Mouse (Mus musculus): Measurements from ENCODE around the gene Tbkbp1.
"Not testable (repeated sequence)": the region's sequence is repeated elsewhere in the genome, so short reads cannot be mapped to it uniquely, and the experiment has no call there.

Gene Tbkbp1

DNA sequence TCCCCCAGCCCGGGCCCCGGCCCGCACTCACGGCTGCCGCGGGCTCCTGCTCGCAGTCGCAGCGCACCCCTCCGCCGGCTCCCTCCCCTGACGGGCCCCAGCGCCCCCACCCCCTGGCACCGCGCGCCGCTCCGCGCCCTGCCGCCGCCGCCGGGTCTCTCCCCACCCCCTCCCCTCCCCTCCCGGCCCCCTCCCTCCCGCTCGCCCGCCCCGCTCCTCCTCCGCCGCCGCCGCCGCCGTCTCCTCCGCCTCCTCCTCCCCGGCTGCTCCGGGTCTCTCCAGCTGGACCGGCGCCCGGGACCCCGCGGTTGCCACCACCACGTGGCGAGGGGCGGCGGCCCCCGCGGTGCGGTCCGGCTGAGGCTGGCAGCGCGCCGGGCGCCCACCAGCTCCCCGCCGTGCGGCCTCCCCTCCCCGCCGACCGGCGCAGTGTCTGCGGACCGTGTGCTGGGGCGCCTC lies at the start of gene Tbkbp1:
Gene Tbkbp1 (minus strand): TSS at position 153 of the 459 bp plus-strand sequence.
- no peak for DNase-seq (ENCODE audit: low spot score)

DNA sequence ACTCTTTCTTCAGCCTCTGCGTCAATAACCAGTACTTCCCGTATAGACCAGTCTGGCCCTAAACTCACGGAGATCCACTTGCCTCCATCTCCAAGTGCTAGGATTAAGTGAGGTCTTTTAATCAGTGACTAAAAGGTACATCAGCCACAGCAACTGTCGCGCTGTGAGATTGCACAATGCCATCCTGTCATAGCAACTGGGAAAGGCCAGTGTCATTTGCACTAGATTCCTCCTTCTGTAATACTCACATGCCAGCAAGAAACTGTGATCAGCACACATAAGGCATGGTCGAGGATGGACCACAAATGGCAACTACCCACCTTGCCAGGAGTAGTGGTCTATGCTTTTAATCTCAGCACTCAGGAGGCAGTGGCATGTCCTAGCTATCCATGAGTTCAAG lies 48.2 kb upstream of the Tbkbp1 start:
- DNase-seq (ENCODE audit: low spot score), result no peak

DNA sequence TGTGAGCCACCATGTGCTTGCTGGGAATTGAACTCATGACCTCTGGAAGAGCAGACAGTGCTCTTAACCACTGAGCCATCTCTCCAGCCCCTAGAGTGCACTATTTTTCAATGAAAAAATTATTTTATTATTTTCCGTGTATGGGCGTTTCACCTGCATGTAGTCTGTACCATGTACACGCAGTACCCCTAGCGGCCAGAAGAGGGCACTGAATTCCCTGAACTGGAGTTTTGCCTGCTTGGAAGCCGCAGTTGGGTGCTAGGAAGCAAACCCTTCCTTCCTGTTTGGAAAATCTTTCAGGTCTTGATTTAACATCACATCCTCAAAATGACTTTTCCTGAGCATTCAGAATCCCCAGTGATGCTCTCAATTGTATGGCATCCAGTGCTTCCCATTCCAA lies 47.3 kb upstream of the Tbkbp1 start:
- DNase-seq (ENCODE audit: low spot score), result peak; percentile 55

DNA sequence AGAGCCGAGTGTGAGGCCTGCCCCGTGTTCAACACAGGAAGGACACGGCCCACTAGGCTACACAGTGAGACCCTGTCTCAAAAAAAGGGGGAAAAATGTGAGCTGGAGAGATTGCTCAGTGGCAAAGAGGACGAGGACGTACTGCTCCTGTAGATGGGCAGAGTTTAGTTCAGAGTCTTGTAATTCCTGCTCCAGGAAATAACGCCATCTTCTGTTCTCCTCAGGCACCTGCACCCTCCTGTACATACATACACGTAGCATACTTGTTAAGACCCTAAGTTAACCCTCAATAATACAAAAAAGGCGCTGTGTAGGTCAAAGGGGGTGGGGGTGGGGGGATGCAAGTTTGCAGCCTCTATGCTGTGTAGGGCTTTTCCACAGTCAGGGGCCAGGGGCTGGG lies 45.7 kb upstream of the Tbkbp1 start:
- DNase-seq (ENCODE audit: low spot score), result no peak

DNA sequence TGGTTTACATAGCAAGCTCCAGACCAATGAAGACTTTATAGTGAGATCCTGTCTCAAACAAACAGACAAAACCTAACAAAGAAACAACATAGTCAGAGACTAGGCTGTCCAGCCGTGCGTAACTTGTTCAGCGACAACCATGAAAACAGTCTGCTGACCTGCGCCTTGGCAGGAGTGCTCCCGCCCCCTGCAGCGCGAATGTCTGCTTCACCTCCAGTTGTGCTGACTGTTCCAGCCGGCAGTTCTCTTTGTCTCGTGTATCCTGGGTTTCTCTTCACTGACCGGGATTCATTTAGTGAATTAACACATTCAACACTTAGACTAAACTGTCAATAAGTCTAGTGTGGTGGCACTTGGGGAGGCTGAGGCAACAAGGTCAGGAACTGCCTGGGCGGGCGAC lies 45.2 kb upstream of the Tbkbp1 start:
- no peak for DNase-seq (ENCODE audit: low spot score)

DNA sequence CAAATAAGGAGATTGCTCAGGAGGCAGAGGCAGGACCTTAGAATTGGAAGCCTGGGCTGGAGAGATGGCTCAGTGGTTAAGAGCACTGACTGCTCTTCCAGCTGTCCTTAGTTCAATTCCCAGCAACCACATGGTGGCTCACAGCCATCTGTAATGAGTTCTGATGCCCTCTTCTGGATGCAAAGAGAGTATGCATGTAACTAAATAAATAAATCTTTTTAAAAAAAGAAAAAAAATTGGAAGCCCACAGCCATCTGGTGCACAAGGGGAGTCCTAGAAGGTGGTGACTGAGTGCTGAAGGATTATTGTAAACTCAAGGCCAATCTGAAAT lies 41.3 kb upstream of the Tbkbp1 start:
- DNase-seq (ENCODE audit: low spot score), result no peak

DNA sequence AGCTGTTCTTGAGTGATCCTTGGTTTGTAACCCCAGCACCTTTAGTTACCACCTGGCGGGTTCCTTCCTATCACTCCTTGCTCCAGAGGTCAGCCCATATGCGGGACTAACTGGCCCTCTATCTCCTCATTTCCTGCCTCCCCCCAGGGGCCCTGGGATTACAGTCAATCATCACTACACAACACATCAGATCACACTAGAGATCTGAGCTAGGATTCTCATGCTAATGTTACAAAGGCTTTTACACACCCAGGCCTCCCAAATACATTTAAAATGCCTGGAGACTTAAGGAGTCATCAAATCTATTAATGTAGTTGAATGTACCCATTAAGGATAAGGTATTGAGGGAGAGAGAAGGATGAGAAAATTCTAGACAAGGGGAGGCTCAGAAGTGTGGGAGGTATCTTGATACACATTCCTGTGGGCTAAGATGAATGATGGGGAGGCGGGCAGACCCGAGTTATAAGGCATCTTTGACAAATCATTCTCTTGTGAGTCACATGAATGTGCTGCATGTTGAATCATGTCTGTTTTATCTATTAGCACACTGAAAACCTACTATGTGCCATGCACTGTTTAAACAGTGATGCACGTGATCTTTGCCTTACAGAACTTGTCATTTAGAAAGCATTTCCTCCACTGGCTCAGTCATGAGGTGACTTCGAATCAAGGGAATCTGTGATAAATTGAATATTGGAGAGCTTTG lies 40.8 kb upstream of the Tbkbp1 start:
- no peak for DNase-seq (ENCODE audit: low spot score)

DNA sequence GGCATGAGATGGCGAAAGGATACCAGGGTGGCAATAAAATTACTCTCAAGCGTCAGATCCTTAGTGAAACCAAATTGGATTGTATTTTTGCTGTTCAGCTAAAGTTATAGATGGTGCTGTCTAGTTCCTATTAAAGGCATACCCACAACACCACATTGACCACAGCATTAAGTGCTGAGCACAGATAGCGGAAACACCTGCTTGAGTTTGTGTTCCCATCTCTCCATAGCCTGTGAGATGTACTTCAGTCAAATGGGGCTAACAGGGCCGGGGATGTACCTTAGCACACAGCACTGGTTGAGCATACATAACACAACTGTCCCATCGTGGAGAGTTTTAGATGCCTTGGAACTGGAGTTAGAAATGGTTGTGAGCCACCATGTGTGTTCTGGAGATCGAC lies 39.7 kb upstream of the Tbkbp1 start:
- DNase-seq (ENCODE audit: low spot score), result no peak

DNA sequence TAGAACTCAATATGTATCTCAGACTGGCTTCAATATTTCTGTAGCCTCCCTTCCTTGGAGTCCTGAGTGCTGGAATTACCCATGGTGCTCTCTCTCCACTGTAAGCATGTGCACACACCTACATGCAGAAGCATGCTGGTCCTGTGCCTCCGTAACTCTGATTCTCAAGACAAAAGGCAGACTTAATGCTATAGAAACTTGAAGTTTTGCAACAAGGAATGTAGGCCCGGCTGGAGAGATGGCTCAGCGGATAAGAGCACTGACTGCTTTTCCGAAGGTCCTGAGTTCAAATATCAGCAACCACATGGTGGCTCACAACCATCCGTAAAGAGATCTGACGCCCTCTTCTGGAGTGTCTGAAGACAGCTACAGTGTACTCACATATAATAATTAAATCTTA lies 38.4 kb upstream of the Tbkbp1 start:
- not testable (repeated sequence) for DNase-seq (ENCODE audit: low spot score)

DNA sequence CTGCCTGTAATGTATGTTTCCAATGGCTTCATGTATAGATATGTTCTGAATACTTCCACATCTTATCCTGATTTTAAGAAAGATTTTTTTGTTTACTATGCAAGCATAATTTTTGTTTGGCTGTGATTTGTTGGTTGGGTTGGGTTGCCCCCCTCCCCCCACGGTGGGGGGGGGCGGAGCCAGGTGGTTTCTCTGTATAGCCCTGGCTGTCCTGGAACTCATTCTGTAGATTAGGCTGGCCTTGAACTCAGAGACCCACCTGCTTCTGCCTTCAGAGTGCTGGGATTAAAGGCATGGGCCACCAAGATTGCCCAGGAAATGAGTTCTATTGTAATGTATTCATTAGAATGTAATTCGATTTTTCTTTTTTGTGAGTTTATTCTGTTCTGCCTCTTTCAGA lies 37.9 kb upstream of the Tbkbp1 start:
- DNase-seq (ENCODE audit: low spot score), result no peak

DNA sequence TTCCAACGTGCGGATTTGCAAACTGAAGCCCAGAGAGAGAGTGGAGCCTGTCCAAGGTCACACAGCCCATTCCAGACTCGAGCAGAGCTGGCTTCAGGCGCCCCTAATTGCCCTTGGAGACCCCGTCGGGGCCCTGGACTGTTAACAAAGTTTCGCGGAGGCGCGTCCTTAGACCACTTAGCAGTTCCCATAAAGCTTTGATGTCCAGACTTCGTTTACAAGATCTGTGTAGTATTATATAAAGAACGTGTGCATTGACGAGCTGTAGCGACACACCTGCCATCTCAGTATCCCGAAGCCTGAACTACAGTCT lies 37.3 kb upstream of the Tbkbp1 start:
- DNase-seq (ENCODE audit: low spot score), result no peak

DNA sequence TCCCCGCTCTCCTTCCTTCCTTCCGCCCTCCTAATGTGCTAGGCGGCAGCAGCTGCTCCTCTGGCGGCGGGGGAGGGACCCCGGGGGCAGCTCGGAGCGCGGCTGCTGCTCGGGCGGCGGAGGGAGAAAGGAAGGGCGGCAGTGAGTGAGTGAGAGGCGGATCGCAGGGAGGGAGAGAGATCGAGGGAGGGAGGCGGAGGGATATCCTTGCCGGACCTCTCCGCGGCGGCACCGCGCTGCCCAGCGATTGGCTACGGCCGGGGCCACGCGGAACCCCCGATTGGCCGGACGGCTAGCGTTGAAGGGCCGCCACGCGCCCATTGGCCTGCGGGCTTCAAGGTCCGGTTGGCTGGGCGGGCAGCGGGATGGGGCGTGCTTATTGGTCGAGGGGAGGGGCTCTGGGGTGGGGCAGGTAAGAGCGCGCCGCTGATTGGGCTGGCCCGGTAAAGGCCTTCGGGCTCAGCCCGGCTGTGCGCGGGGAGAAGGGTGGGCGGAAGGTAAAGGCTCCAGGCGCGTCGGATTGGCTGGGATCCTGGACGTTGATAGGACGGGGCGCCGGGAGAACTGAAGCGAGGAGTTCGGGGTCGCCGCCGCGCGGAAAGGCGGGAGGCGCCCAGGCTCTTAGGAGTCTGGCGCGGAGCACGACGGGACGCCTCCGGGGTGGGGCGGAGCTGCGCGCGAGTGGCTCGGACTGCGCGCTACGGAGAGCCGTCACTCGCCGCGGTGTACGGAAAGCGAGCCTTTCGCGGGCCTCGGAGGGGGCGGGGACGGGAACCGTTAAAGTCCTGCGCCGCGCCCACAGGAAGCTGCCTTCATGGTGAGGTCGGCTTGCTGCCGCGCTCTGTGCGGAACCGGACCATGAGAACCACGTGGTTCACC lies 36.7 kb upstream of the Tbkbp1 start, which contains the start of gene Kpnb1:
Gene Kpnb1 (minus strand): TSS at position 118 of the 879 bp plus-strand sequence.
- peak; percentile 97 for DNase-seq (ENCODE audit: low spot score)

DNA sequence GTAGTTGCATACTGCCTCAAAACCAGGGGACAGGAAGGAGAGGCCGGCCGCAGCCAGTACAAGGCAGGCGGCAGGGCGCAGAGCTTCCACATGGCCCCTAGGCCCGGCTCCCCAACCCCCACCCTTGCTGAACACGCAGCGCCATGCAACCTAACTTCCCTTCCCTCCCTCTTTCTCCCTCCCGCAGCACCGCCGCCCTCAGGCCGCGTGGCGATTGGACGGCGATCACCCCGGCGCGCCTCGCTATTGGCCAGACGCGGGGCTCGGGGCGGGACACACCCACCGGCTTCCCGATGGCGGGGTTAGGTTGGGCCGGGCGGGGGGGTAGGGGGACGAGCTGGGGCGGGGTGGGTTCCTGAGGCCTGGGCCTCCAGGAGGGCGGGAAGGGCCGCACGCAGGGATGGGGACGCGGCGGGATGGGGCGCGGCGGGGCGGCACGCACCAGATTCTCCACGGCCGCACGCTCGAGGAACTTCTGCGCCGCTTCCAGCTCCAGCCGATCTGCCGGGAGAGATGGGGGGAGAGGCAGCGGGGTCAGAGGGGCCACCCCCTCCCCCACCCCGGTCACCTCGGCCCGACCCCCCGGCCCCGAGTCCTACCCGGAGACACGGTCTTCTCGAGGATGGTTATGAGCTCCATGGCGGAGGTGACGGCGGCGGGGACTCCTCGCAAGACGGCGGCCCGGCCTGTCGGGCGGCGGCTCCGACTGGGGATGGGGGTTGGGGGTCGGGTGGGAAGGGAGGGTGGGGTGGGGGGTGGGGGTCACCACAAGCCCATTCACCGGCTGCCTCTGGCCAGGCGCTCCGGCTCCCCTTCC lies 35.9 kb upstream of the Tbkbp1 start:
- DNase-seq (ENCODE audit: low spot score), result peak; percentile 96

DNA sequence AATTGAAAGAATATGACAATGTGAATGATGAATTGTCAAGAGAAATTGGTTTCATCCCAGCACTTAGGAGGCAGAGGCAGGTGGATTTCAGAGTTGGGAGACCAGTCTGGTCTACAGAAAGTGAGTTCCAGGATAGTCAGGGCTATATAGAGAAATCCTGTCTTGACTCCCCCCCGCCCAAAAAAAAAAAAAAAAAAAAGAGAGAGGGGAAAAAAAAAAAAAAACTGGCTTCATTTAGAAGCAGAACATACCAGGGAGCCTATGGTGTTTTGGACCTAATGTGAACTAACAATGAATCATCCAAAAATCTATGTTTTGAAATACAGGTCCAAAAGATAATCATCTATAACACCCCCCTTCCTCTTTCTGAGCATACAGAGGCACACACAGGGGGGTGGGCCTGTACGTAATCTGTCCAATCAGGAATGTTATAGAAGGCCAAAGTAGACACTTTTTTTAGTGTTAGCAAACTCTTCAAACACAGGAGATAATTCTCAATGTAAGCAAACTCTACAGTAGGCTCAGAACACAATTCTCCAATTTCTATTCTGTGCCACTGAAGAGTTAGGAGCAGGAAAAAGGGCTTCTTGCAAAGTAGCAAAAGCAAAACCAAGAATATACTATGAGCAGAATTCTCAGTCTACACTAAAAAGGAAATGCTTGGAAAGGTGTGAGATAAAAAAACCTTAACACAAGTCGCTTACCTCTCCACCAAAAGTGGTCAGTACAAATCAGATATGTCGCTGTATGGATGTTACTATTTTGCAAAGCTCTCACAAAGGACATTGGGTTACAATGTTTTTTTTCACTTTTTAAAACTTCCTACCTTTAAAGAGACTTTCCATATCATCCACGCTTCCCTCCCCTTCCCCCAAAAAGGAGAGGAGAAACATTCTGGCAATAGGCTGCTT lies 34.7 kb upstream of the Tbkbp1 start:
- DNase-seq (ENCODE audit: low spot score), result no peak

DNA sequence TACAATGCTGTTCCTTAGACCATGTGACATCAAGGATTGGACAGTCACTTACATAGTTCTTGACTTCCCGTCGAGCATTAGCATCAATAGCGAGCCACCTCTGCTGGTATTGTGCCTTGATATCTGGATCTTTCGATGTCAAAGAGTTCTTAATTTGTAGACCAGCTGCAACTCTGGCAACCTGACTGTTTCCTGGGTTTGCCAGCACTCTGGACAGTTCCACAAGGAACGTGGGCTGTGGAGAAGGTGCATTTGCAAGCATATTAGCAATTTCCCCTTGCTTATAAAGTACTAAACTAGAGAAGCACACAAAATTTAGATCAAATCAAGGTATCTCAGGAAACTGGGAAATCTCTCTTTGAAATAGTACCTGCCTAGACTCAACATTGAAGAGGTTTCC lies 33.6 kb upstream of the Tbkbp1 start:
- DNase-seq (ENCODE audit: low spot score), result no peak

DNA sequence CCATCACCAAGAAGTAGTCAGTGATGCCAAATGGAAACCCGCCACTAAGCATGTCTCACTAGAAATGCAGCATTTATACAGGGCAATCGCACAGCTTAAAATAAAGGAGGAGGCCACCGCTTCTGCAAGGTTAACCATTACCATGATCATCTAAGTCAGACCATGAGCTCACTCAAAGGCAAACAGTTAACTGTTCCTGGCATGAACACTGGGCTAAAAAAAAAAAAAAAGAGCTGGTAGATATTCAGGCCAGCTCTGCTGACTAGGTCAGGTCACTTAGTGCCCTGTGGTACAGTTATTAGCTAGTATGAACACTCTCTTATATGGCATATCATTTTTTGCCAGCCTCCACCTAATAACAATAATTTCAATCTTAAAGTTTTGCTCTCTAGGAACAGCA lies 31.2 kb upstream of the Tbkbp1 start:
- no peak for DNase-seq (ENCODE audit: low spot score)

DNA sequence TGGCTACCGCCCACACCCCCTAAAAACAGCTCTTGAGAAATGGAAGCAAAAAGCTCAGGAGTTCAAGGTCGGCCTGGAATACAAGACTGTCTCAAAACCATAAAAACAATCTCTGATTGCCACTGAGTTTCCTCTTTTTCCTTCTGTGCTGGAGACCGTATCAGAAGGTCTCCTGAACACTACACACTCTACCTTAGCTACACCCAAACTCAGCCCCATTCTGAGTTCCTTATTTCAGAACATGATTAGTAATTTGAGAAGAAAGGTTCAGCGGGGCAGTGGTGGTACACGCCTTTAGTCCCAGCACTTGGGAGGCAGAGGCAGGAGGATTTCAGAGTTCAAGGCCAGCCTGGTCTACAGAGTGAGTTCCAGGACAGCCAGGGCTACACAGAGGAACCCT lies 29.8 kb upstream of the Tbkbp1 start:
- DNase-seq (ENCODE audit: low spot score), result no peak

DNA sequence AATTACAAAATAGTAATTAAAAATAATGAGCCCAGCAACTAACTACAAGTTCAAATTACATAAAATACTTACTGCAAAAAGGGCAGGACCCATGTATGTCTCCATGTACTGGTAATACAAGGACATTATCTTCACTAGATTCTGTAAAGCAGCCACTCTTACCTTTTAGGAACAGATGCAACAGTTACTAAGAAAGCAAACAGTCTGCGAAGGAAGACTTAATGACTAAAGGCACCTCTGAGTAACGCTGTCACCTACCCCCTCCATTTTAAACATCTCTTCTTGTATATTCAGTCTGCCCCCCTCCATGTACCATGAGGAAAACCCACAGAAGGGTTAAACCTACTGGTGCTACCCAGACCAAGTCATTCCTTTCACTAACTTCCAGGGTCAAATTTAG lies 26.9 kb upstream of the Tbkbp1 start:
- DNase-seq (ENCODE audit: low spot score), result no peak

DNA sequence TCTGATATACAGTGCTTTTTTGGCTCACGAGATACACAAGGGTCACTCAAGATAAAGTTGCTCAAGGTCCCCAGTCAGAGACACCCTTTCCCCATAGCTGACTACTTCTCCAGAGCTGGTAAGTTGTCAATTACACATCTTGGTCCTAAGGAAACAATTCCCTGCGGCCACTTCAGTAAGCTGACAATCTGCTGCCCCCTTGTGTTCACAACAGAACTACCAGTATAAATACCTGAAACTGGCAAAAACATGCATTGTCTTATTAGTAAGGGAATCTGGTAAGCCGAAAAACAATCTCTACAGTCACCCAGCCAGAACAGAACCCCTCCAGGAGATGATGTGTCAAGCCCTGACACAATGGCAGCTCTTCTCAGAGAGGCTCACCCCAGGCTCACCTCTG lies 25.6 kb upstream of the Tbkbp1 start:
- no peak for DNase-seq (ENCODE audit: low spot score)

DNA sequence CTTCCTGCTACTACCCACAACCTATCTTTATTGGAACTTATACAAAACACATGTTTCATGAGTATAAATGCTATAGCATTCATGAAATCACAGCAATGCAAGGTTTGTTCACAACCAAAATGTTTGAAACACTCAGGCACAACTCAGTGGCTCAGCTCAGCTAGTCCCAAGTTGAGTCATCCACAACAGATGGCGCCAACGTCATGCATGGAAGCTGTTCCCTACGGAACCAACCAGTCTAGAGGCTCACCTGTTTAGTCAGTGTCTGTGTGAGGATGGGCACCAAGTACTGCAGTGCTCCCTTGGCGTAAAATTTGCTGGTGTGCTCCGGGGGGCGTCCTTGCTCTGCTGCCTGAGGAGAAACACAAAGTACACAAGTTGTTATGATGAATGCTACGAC lies 24.2 kb upstream of the Tbkbp1 start:
- DNase-seq (ENCODE audit: low spot score), result no peak

DNA sequence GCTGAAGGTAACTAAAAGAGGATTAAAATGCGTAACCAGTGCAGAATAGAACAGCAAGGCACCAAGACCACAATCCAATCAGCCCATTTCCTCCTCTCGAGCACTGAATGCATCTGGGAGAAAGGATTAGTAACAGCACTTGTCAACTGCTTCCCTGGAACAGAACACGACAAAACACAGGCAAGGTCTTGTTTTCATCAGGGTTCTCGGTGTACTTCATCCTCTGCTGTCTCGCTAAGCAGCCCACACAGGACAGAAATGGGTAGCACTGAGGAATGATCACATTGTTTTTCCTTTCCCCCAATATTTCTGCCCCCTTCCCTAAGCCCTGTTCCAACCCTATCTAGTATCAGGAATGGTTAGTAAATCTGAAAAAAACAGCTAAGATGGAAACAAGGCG lies 9.0 kb upstream of the Tbkbp1 start:
- DNase-seq (ENCODE audit: low spot score), result no peak

DNA sequence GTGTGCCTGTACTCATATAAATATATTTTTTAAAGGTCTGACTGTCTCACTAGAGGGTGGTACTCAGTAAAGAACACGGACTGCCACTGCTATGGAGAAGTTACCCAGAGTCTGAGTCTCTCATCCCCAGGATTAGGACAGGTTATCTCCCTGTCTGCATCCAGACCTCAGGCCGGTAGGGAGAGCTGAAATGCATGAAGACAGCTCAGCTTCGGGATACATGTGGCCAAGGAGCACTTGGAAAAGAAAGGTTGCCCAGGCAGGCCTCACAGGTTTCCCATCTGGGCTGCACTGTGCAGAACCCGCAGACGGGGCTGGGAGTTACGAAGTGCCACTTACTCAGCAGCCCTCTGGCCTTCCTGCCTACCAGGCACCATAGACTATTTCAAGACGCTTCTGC lies 5.7 kb upstream of the Tbkbp1 start:
- no peak for DNase-seq (ENCODE audit: low spot score)
